Mouse (Mus musculus) erythroblast, embryonic 14.5 days (primary cell): ENCODE data around the gene Ccm2l.

Experiments
- GATA1 ChIP-seq: IDR thresholded peaks from 2 replicates; pipeline ENCODE4 v1.6.1; 2012; ENCODE audit warnings: low read length, inconsistent platforms, mixed read lengths
- TAL1 ChIP-seq: IDR thresholded peaks from 3 replicates; pipeline ENCODE4 v1.6.1; 2012; ENCODE audit warnings: low read length, inconsistent platforms, mixed read lengths

DNA sequence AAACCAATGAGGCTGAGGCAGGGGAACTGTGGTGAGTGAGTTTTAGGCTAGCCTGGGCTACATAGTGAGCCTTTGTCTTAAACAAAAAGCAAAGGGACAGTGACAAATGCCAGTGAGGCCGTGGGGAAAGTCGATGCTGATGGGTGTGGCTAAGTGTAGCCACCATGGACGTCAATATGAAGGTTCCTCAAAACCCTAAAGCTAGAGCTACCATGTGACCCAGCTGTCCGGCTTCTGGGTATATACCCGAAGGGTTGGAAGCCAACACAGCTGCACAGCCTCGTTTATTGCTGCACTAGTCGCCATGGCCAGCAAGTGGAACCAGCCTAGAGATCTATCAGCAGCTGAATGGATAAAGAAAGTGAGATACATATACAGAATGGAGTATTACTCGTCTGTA, 54.4 kb downstream of the Ccm2l start:
- TF ChIP-seq GATA1: no peak
- no peak for TF ChIP-seq TAL1
